ENCODE assay signal across 26 mouse cellular contexts in the genomic region with DNA sequence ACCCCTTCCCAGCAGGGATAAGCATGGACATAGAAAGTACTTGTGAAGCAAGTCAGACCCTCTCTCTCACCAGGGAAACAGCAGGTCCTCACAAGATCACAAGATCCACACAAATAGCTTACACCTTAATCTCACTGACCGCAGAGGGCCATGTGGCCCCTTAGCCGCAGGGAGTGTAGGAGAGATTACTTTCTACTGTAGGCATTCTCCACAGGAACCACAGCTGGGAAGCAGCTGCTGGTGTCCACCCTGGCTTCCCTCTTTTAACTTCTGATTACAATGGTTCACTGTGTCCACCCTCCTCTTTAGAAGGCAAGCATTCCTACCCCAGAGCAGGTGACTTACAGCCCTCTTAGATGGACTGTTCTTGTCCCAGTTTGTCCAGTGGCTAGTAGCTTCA. TPM values are rescaled to one million over a fixed set of nuclear protein-coding genes. Genes with fewer than 3 reads are reported as not detected.
DNase-seq lines count a peak whose midpoint lies in the region; ATAC-seq and TF ChIP-seq lines count a peak whose summit lies in the region.
"Had no signal": no experiment of that assay in that cellular context is flagged by ENCODE, and none has a peak within 500 bp of the region (broad histone marks: within the 10 kb centered on the region; RNA-seq: fewer than 3 reads in every experiment).

No protein-coding gene starts in this region.

- no peak overlapping the region for H3K9ac ChIP-seq in heart, postnatal 0 days (replicated peaks; ENCODE audit: low read depth, low read length)
- no peak overlapping the region for H3K9ac ChIP-seq in liver, embryonic 11.5 days (ENCODE audit: low read depth, low read length)
- H3K9ac ChIP-seq: embryonic facial prominence, embryonic 15.5 days; hindbrain, embryonic 14.5 days had no signal

- no peak overlapping the region for H3K4me3 ChIP-seq in heart, postnatal 0 days (ENCODE audit: low read depth, low read length)
- no peak overlapping the region for H3K4me3 ChIP-seq in bone marrow macrophage, adult 2 months (ENCODE audit: insufficient read depth, low read length)
- H3K4me3 ChIP-seq in liver, embryonic 11.5 days (ENCODE audit: low read depth, low read length): no peak overlapping the region
- no peak overlapping the region for H3K4me3 ChIP-seq in myocyte
- H3K4me3 ChIP-seq: embryonic facial prominence, embryonic 15.5 days; forebrain, embryonic 10.5 days had no signal

- DNase-seq in heart, postnatal 0 days (ENCODE audit: low spot score): no peak
- no peak for DNase-seq in heart, adult 8-10 months (ENCODE audit: low spot score)
- DNase-seq in liver, embryonic 11.5 days (ENCODE audit: low spot score): no peak
- DNase-seq in adrenal gland, postnatal 14 days: no peak
- DNase-seq: cerebellum, adult 8-10 months; heart, postnatal 36 days; kidney, postnatal 36 days; left cerebral cortex, postnatal 4 days; lung, adult 2 months; retina, postnatal 1 day; right cerebral cortex, postnatal 4 days had no signal

- H3K9me3 ChIP-seq in heart, postnatal 0 days (replicated peaks; ENCODE audit: control insufficient read depth, low read length): no peaks in the 10 kb centered on the region
- no peaks in the 10 kb centered on the region for H3K9me3 ChIP-seq in liver, embryonic 11.5 days (ENCODE audit: control insufficient read depth, low read length)
- H3K9me3 ChIP-seq: embryonic facial prominence, embryonic 15.5 days; forebrain, embryonic 10.5 days had no signal

- no peak for ATAC-seq in heart, postnatal 0 days (ENCODE audit: insufficient read depth, low read depth)
- ATAC-seq in liver, embryonic 11.5 days (replicated peaks; ENCODE audit: low FRiP score): peak; percentile 46
- ATAC-seq in CD4-positive, CD25-positive, alpha-beta regulatory T cell, adult 4 months: no peak

- 29% methylated on average over 2 of the region's 2 CpGs for WGBS in heart, postnatal 0 days
- WGBS in liver, embryonic 11.5 days: 23% methylated on average over 2 of the region's 2 CpGs

- peaks cover 10% of the 10 kb centered on the region for H3K79me2 ChIP-seq in myocyte (ENCODE audit: control insufficient read depth, insufficient read depth)

- peaks cover 13% of the 10 kb centered on the region for H3K4me1 ChIP-seq in heart, postnatal 0 days (ENCODE audit: control insufficient read depth, insufficient read depth)
- H3K4me1 ChIP-seq in bone marrow macrophage, adult 2 months (ENCODE audit: control insufficient read depth, insufficient read depth, low read length): peaks cover 32% of the 10 kb centered on the region
- peaks cover 20% of the 10 kb centered on the region for H3K4me1 ChIP-seq in liver, embryonic 11.5 days (replicated peaks; ENCODE audit: control insufficient read depth, insufficient read depth, low read length)

- no peak for TF ChIP-seq EP300 in heart, postnatal 0 days (IDR thresholded peaks at IDR 0.05; ENCODE audit: low read depth)

- H3K27me3 ChIP-seq in heart, postnatal 0 days (ENCODE audit: control insufficient read depth, insufficient read depth, low read length): no peaks in the 10 kb centered on the region
- no peaks in the 10 kb centered on the region for H3K27me3 ChIP-seq in liver, embryonic 11.5 days (replicated peaks; ENCODE audit: control insufficient read depth, insufficient read depth, low read length)
- no peaks in the 10 kb centered on the region for H3K27me3 ChIP-seq in myocyte (ENCODE audit: control insufficient read depth, insufficient read depth, insufficient read length)
- H3K27me3 ChIP-seq: embryonic facial prominence, embryonic 15.5 days had no signal

- H3K4me2 ChIP-seq in heart, postnatal 0 days (ENCODE audit: low read depth, low read length): no peak overlapping the region
- peak overlapping the region; percentile 30 for H3K4me2 ChIP-seq in liver, embryonic 11.5 days
- peak overlapping the region; percentile 5 for H3K4me2 ChIP-seq in myocyte (ENCODE audit: low read depth)
- H3K4me2 ChIP-seq: embryonic facial prominence, embryonic 15.5 days; hindbrain, embryonic 14.5 days had no signal

- no peaks in the 10 kb centered on the region for H3K36me3 ChIP-seq in heart, postnatal 0 days (replicated peaks; ENCODE audit: control insufficient read depth, insufficient read depth, low read length)
- H3K36me3 ChIP-seq in liver, embryonic 11.5 days (ENCODE audit: control insufficient read depth, insufficient read depth, low read length): no peaks in the 10 kb centered on the region
- H3K36me3 ChIP-seq in myocyte (ENCODE audit: control insufficient read depth, insufficient read depth): no peaks in the 10 kb centered on the region
- H3K36me3 ChIP-seq: embryonic facial prominence, embryonic 15.5 days; forebrain, embryonic 10.5 days had no signal

- TF ChIP-seq POLR2A in bone marrow macrophage, adult 2 months (IDR thresholded peaks at IDR 0.05; ENCODE audit: borderline replicate concordance, low read depth, low read length): no peak
- TF ChIP-seq POLR2A in myocyte (IDR thresholded peaks at IDR 0.05; ENCODE audit: insufficient read length, low read depth): no peak

- H3ac ChIP-seq in myocyte (ENCODE audit: control insufficient read depth, insufficient read length): no peak overlapping the region

- no peak for TF ChIP-seq CTCF in heart, postnatal 0 days (IDR thresholded peaks at IDR 0.05; ENCODE audit: low read depth)
- no peak for TF ChIP-seq CTCF in bone marrow macrophage, adult 2 months (IDR thresholded peaks at IDR 0.05; ENCODE audit: low read depth, low read length)

- H3K27ac ChIP-seq in heart, postnatal 0 days (ENCODE audit: low read depth): 0 out of 2 replicates have a peak overlapping the region, but pooled peaks have one; percentile 36
- H3K27ac ChIP-seq in bone marrow macrophage, adult 2 months (ENCODE audit: insufficient read depth, low read depth, low read length): peak overlapping the region; percentile 45
- H3K27ac ChIP-seq in liver, embryonic 11.5 days (ENCODE audit: low read depth, low read length): peak overlapping the region; percentile 6; the same call in 1 of the 2 replicates
- H3K27ac ChIP-seq: embryonic facial prominence, embryonic 15.5 days; forebrain, embryonic 10.5 days; hindbrain, embryonic 14.5 days had no signal

TF ChIP-seq in myocyte, 11 proteins besides CTCF, POLR2A, EP300 and RAD21:
- no peak for TF ChIP-seq CEBPB (IDR thresholded peaks at IDR 0.05; ENCODE audit: insufficient read depth, poor library complexity, severe bottlenecking)
- TF ChIP-seq E2F4 (IDR thresholded peaks at IDR 0.05; ENCODE audit: insufficient read depth): no peak
- TF ChIP-seq TCF12 (IDR thresholded peaks at IDR 0.05; ENCODE audit: insufficient read depth, poor library complexity, severe bottlenecking): peak; percentile 79
- TF ChIP-seq TCF3 (IDR thresholded peaks at IDR 0.05; ENCODE audit: insufficient read length, low read depth): peak; percentile 74
- TF ChIP-seq MYOG (IDR thresholded peaks at IDR 0.05; ENCODE audit: control insufficient read depth in 1 of 3, insufficient read depth in 1 of 3, insufficient read length in 2 of 3, low read depth in 2 of 3): peak in 2 of 3 experiments; percentile 88 to 94
- peak; percentile 62 to 90 (median 86) for TF ChIP-seq MYOD1 (IDR thresholded peaks at IDR 0.05; ENCODE audit: control insufficient read depth in 1 of 3, insufficient read length in 2 of 3, low read depth in 2 of 3)
- TF ChIP-seq USF1 (IDR thresholded peaks at IDR 0.05; ENCODE audit: low read depth): peak; percentile 36

RNA-seq across cellular contexts. Expression of a gene that starts 2.4 kb away (rescaled TPM):
- 39.6 and 62.9 TPM in 2 replicates for total RNA-seq in heart, postnatal 0 days (2014; rRNA removed; ENCODE audit: low replicate concordance)
- polyA plus RNA-seq in heart, postnatal 0 days (2015; fragmentation: Nextera tagmentation; extraction: Ambion mirVana): 51.0 and 52.5 TPM in 2 replicates
- total RNA-seq in heart, adult 8-10 months (2022): 10 to 100 TPM; 53.8 to 58.9 (median 56.7) TPM
- 60.6 and 68.3 TPM in 2 replicates for polyA plus RNA-seq in bone marrow macrophage, adult 2 months (2012; ENCODE audit: insufficient read depth, insufficient read length, missing spikeins)
- 103 and 110 TPM in 2 replicates for polyA plus RNA-seq in liver, embryonic 11.5 days (2014; fragmentation: Nextera tagmentation; extraction: Ambion mirVana)
- polyA plus RNA-seq in myocyte (2012; fragmentation: generic; extraction: Trizol): 77.8 TPM
- total RNA-seq in adrenal gland, postnatal 14 days (2021): 56.5 and 60.0 TPM in 2 replicates
- polyA plus RNA-seq in CD4-positive, CD25-positive, alpha-beta regulatory T cell, adult 4 months (2017; shearing (Covaris generic)): 10 to 100 TPM; 13.5 to 22.6 TPM

RNA-seq across cellular contexts. Expression of a gene that starts 22.0 kb away (rescaled TPM):
- total RNA-seq in heart, postnatal 0 days (2014; rRNA removed; ENCODE audit: low replicate concordance): 6.2 and 14.3 TPM in 2 replicates
- 4.4 and 5.9 TPM in 2 replicates for polyA plus RNA-seq in heart, postnatal 0 days (2015; fragmentation: Nextera tagmentation; extraction: Ambion mirVana)
- 10 to 100 TPM; 26.5 to 30.0 (median 27.4) TPM for total RNA-seq in heart, adult 8-10 months (2022)
- 204 and 205 TPM in 2 replicates for polyA plus RNA-seq in bone marrow macrophage, adult 2 months (2012; ENCODE audit: insufficient read depth, insufficient read length, missing spikeins)
- polyA plus RNA-seq in liver, embryonic 11.5 days (2014; fragmentation: Nextera tagmentation; extraction: Ambion mirVana): 1.7 and 2.5 TPM in 2 replicates
- polyA plus RNA-seq in myocyte (2012; fragmentation: generic; extraction: Trizol): 6.5 TPM
- total RNA-seq in adrenal gland, postnatal 14 days (2021): 51.0 and 60.5 TPM in 2 replicates
- polyA plus RNA-seq in CD4-positive, CD25-positive, alpha-beta regulatory T cell, adult 4 months (2017; shearing (Covaris generic)): 1 to 10 TPM; 4.3 to 5.2 TPM

RNA-seq across cellular contexts. Expression of a gene that starts 33.7 kb away (rescaled TPM):
- total RNA-seq in heart, postnatal 0 days (2014; rRNA removed; ENCODE audit: low replicate concordance): not detected in 2 replicates
- not detected in 2 replicates for polyA plus RNA-seq in heart, postnatal 0 days (2015; fragmentation: Nextera tagmentation; extraction: Ambion mirVana)
- not detected for total RNA-seq in heart, adult 8-10 months (2022)
- polyA plus RNA-seq in bone marrow macrophage, adult 2 months (2012; ENCODE audit: insufficient read depth, insufficient read length, missing spikeins): not detected in 2 replicates
- polyA plus RNA-seq in liver, embryonic 11.5 days (2014; fragmentation: Nextera tagmentation; extraction: Ambion mirVana): not detected in 2 replicates
- polyA plus RNA-seq in myocyte (2012; fragmentation: generic; extraction: Trizol): not detected
- not detected in 2 replicates for total RNA-seq in adrenal gland, postnatal 14 days (2021)
- polyA plus RNA-seq in CD4-positive, CD25-positive, alpha-beta regulatory T cell, adult 4 months (2017; shearing (Covaris generic)): not detected
- total RNA-seq: ES-E14; gastrocnemius, adult 18-20 months; gastrocnemius, postnatal 4 days; heart, postnatal 36 days; left cerebral cortex, adult 18-20 months; left cerebral cortex, postnatal 4 days had no signal
- polyA plus RNA-seq: hindbrain, embryonic 14.5 days; intestine, embryonic 14.5 days; kidney, embryonic 14.5 days; lung, adult 2 months; neural tube, embryonic 11.5 days; thymus, postnatal 0 days; urinary bladder, adult 2 months had no signal

Comparison
In these comparisons a context has a peak if more than half of its experiments do, and no peak if none do; other contexts are left out.
1. RNA of a gene that starts 22.0 kb away (polyA plus RNA-seq): 204 to 205 TPM in bone marrow macrophage, adult 2 months; 6.5 TPM in myocyte (single experiment), 4.3 to 5.2 TPM in CD4-positive, CD25-positive, alpha-beta regulatory T cell, adult 4 months, 4.4 to 5.9 TPM in heart, postnatal 0 days and 1.7 to 2.5 TPM in liver, embryonic 11.5 days; every median in the first group is over 10 times any median in the second.
2. Peak in every context shown above with its lines, with median percentiles within 50 percentile points of each other: H3K27ac ChIP-seq.